Mouse (Mus musculus) megakaryocyte progenitor cell, adult 5-6 weeks (primary cell): ENCODE data around the gene Mcm2. TPM values are rescaled to one million over a fixed set of nuclear protein-coding genes. Genes with fewer than 3 reads are reported as not detected.

Source experiments
- ATAC-seq: replicated peaks from 2 replicates; pipeline ENCODE4 v1.8.0; 2016; ENCODE audit warnings: mild to moderate bottlenecking, moderate TSS enrichment, inconsistent platforms; ENCODE audit not compliant: poor library complexity
- total RNA-seq, 2 experiments: library from RNA; stranded (forward) in 1 of 2; stranded (reverse) in 1 of 2; fragments of 157-497, 149-512 nt in 1 of 2; fragments of 200-1000 nt in 1 of 2; gene quantifications; 2 replicates each; pipeline versions ENCODE4 v1.2.3 to v1.2.4; 2015 to 2017

Mcm2 gene
- total RNA-seq, 2 experiments from 2014 or later = 107 to 150 TPM

- ATAC-seq = peak; percentile 85
Observed at GRCm38 (mm10) chr6:88927595-88927994, 29.0 kb upstream of the Mcm2 start.

GRCm38 (mm10) chr6:88926870-88927269 lies 28.3 kb upstream of the Mcm2 start:
- ATAC-seq = peak; percentile 82

- no peak for ATAC-seq
Observed at GRCm38 (mm10) chr6:88925640-88926205, 27.1 kb upstream of the Mcm2 start.

- no peak for ATAC-seq
Observed at GRCm38 (mm10) chr6:88924502-88925275, 26.1 kb upstream of the Mcm2 start.

- no peak for ATAC-seq
Observed at GRCm38 (mm10) chr6:88918802-88919201, 20.2 kb upstream of the Mcm2 start.

GRCm38 (mm10) chr6:88916153-88916552 lies 17.6 kb upstream of the Mcm2 start:
- ATAC-seq = peak; percentile 57

GRCm38 (mm10) chr6:88915510-88915909 lies 16.9 kb upstream of the Mcm2 start:
- ATAC-seq = peak; percentile 92

GRCm38 (mm10) chr6:88914799-88915198 lies 16.2 kb upstream of the Mcm2 start:
- no peak for ATAC-seq

GRCm38 (mm10) chr6:88913440-88913839 lies 14.9 kb upstream of the Mcm2 start:
- ATAC-seq = no peak

GRCm38 (mm10) chr6:88913022-88913421 lies 14.4 kb upstream of the Mcm2 start:
- ATAC-seq = no peak

GRCm38 (mm10) chr6:88909151-88909550 lies 10.6 kb upstream of the Mcm2 start:
- ATAC-seq = no peak

GRCm38 (mm10) chr6:88906369-88907108 lies 8.0 kb upstream of the Mcm2 start:
- peak; percentile 62 for ATAC-seq

GRCm38 (mm10) chr6:88905042-88905441 lies 6.5 kb upstream of the Mcm2 start:
- no peak for ATAC-seq

- ATAC-seq = no peak
Observed at GRCm38 (mm10) chr6:88904456-88904974, 5.9 kb upstream of the Mcm2 start.

- peak; percentile 16 for ATAC-seq
Observed at GRCm38 (mm10) chr6:88903708-88904107, 5.1 kb upstream of the Mcm2 start.

- peak; percentile 74 for ATAC-seq
Observed at GRCm38 (mm10) chr6:88901947-88902820, 3.6 kb upstream of the Mcm2 start, which contains the start of gene Tpra1. Tpra1 (plus strand) TSS chr6:88902251.

GRCm38 (mm10) chr6:88901471-88901870 lies 2.9 kb upstream of the Mcm2 start:
- no peak for ATAC-seq

GRCm38 (mm10) chr6:88899628-88900027 lies 1.0 kb upstream of the Mcm2 start:
- ATAC-seq = no peak

- no peak for ATAC-seq
Observed at GRCm38 (mm10) chr6:88899086-88899485, 506 bp upstream of the Mcm2 start.

GRCm38 (mm10) chr6:88897246-88897645 lies 1.3 kb downstream of the Mcm2 start:
- ATAC-seq = no peak
